Mouse (Mus musculus): ENCODE measurements around the gene Tmtc2. TPM values are rescaled to one million over a fixed set of nuclear protein-coding genes. Genes with fewer than 3 reads are reported as not detected.

Tmtc2 gene
- polyA plus RNA-seq, 1 experiment from 2014 or later = 3.5 TPM

DNA sequence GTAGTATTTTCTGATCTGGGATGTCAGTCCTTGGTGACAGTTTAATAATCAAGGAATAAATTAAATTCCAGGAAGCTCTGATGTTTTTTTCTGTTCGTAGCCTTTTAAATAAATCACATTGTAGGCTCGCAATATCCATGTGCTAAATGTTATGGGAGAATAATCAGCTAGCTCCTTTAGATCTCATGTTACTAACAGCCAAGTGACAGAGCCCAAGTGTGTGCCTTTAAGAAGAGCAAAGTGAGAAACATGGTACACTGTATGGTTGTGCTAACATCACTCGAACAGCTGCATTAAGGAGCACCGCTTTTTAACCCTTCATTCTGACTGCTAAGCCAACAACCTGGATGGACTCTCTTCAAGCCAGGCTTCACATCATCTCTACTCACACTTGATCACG lies 146.2 kb downstream of the Tmtc2 start:
- H3K9me3 ChIP-seq (ENCODE audit: control insufficient read depth, low read length) = no peaks in the 10 kb centered on the region
- H3K27ac ChIP-seq (ENCODE audit: low read depth, low read length) = no peak overlapping the region
- no peak overlapping the region for H3K4me3 ChIP-seq (ENCODE audit: low read depth, low read length)
- H3K4me2 ChIP-seq = no peak overlapping the region
- no peaks in the 10 kb centered on the region for H3K36me3 ChIP-seq (ENCODE audit: control insufficient read depth, insufficient read depth, low read length)
- DNase-seq (ENCODE audit: low spot score) = no peak
- no peaks in the 10 kb centered on the region for H3K27me3 ChIP-seq (replicated peaks; ENCODE audit: control insufficient read depth, insufficient read depth, low read length)
- ATAC-seq (replicated peaks; ENCODE audit: low FRiP score) = no peak
- no peak overlapping the region for H3K9ac ChIP-seq (ENCODE audit: low read depth, low read length)
- WGBS = 78% methylated on average over 5 of the region's 5 CpGs
- no peaks in the 10 kb centered on the region; the same call in 1 of the 2 replicates for H3K4me1 ChIP-seq (replicated peaks; ENCODE audit: control insufficient read depth, insufficient read depth, low read length)

DNA sequence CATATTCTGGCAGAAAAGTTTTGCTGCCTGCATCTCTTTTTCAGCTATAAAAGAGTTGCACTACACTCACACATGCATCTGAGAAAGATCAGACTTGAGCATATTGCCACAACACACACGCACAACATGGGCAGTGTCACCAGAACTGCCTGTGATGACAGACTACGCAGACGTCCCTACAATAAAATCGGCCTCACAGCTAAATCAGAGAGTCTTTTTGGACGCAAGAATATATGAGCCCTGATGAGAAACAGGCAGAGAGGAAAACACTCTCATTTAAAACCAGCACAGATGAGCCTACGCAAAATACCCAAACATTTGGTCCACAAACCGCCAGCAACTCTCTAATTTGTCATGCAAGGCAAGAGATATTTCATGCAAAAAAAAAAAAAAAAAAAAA lies 146.6 kb downstream of the Tmtc2 start:
- 83% methylated on average over 7 of the region's 7 CpGs for WGBS
- Histone ChIP-seq H3K36me3 (ENCODE audit: control insufficient read depth, insufficient read depth, low read length) (no peaks in the 10 kb centered on the region), H3K4me3 (ENCODE audit: low read depth, low read length) (no peak overlapping the region), H3K4me2 (no peak overlapping the region), H3K27ac (ENCODE audit: low read depth, low read length) (no peak overlapping the region), H3K9me3 (ENCODE audit: control insufficient read depth, low read length) (no peaks in the 10 kb centered on the region), H3K4me1 (replicated peaks; ENCODE audit: control insufficient read depth, insufficient read depth, low read length) (no peaks in the 10 kb centered on the region; the same call in 1 of the 2 replicates), H3K27me3 (replicated peaks; ENCODE audit: control insufficient read depth, insufficient read depth, low read length) (no peaks in the 10 kb centered on the region), H3K9ac (ENCODE audit: low read depth, low read length) (no peak overlapping the region)
- ATAC-seq (replicated peaks; ENCODE audit: low FRiP score) (no peak), DNase-seq (ENCODE audit: low spot score) (no peak)

DNA sequence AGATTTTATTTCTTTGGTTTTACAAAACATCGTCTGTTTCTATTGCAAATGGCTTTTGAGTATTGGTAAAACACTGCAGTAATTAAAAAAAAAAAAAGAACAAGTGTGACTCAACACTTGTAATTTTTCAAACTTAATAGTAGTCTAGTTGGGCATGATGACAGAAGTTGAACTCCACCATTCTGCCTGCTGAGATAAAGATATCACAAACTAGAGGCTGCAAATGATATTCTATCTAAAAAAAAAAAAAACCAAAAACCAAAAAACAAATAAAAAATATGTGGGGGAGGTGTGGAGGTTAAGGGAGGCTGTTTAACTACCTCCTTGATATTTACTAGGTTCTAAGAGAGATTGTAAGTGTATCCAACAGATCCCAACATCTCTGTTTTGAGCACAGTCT lies 149.2 kb downstream of the Tmtc2 start:
- DNase-seq (ENCODE audit: low spot score) (no peak), ATAC-seq (replicated peaks; ENCODE audit: low FRiP score) (0 out of 2 replicates have a peak, but pooled peaks have one; percentile 18)
- Histone ChIP-seq H3K4me2 (no peak overlapping the region), H3K27me3 (replicated peaks; ENCODE audit: control insufficient read depth, insufficient read depth, low read length) (no peaks in the 10 kb centered on the region), H3K36me3 (ENCODE audit: control insufficient read depth, insufficient read depth, low read length) (no peaks in the 10 kb centered on the region), H3K4me3 (ENCODE audit: low read depth, low read length) (no peak overlapping the region), H3K9ac (ENCODE audit: low read depth, low read length) (no peak overlapping the region), H3K9me3 (ENCODE audit: control insufficient read depth, low read length) (no peaks in the 10 kb centered on the region), H3K27ac (ENCODE audit: low read depth, low read length) (no peak overlapping the region), H3K4me1 (replicated peaks; ENCODE audit: control insufficient read depth, insufficient read depth, low read length) (no peaks in the 10 kb centered on the region)
- 97% methylated on average over 1 of the region's 1 CpGs for WGBS

DNA sequence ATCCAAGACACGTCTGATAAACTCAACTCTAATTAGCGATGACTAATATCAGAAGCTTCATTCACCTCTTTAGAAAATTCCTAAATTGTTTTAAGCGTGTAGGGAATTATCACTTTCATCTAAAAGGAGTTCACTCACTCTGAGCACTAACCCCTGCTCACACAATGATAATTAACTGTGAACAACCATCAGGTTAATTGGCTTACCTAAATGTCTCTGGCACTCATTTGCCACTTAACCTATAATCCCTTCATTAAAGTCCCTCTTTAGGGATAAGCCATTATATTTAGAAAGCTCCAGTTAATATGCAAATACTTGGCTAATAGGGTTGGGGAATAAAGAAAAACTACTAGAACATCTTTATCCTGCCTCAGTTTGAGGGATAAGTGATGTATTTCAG lies 151.1 kb downstream of the Tmtc2 start:
- H3K4me1 ChIP-seq (replicated peaks; ENCODE audit: control insufficient read depth, insufficient read depth, low read length) = 0 out of 2 replicates have a peak, but pooled peaks cover 2% of the 10 kb centered on the region
- ATAC-seq (replicated peaks; ENCODE audit: low FRiP score) (no peak), DNase-seq (ENCODE audit: low spot score) (no peak)
- no peaks in the 10 kb centered on the region for H3K9me3 ChIP-seq (ENCODE audit: control insufficient read depth, low read length)
- H3K27me3 ChIP-seq (replicated peaks; ENCODE audit: control insufficient read depth, insufficient read depth, low read length) = no peaks in the 10 kb centered on the region
- no peak overlapping the region for H3K4me3 ChIP-seq (ENCODE audit: low read depth, low read length)
- no peak overlapping the region for H3K27ac ChIP-seq (ENCODE audit: low read depth, low read length)
- H3K36me3 ChIP-seq (ENCODE audit: control insufficient read depth, insufficient read depth, low read length) = no peaks in the 10 kb centered on the region
- 85% methylated on average over 3 of the region's 3 CpGs for WGBS
- H3K4me2 ChIP-seq = no peak overlapping the region
- no peak overlapping the region for H3K9ac ChIP-seq (ENCODE audit: low read depth, low read length)

DNA sequence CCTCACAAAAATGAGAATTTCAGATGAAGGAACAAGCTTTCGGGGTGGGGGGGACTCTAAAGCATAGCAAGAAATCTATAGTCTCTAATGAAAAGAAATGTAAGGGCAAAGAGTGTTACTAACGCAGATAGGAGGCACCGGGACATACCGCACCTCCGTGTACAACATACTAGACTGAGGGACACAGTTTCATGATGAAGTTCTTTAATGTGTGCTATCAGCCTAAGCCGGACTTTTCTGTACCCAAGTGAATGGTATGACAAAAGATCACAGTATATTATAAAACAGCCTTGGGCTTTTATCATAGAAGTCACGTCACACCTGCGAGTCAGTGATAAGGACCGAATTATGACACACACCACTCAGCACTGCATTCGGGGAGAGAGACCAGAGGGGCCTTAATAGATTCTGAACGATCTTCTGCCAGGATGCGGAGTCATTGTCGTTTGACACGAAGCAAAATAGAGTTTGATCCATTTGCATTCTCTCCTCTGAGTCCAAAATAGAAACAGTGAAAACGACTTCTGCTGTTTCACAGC lies 156.3 kb downstream of the Tmtc2 start:
- Histone ChIP-seq H3K9ac (ENCODE audit: low read depth, low read length) (no peak overlapping the region), H3K4me3 (ENCODE audit: low read depth, low read length) (no peak overlapping the region), H3K27ac (ENCODE audit: low read depth, low read length) (peak overlapping the region; percentile 78), H3K4me1 (replicated peaks; ENCODE audit: control insufficient read depth, insufficient read depth, low read length) (peaks cover 3% of the 10 kb centered on the region; the same call in 1 of the 2 replicates), H3K9me3 (ENCODE audit: control insufficient read depth, low read length) (no peaks in the 10 kb centered on the region), H3K4me2 (peak overlapping the region; percentile 42), H3K36me3 (ENCODE audit: control insufficient read depth, insufficient read depth, low read length) (no peaks in the 10 kb centered on the region), H3K27me3 (replicated peaks; ENCODE audit: control insufficient read depth, insufficient read depth, low read length) (no peaks in the 10 kb centered on the region)
- DNase-seq (ENCODE audit: low spot score) = no peak
- peak; percentile 94 for ATAC-seq (replicated peaks; ENCODE audit: low FRiP score)
- WGBS = 60% methylated on average over 15 of the region's 15 CpGs

DNA sequence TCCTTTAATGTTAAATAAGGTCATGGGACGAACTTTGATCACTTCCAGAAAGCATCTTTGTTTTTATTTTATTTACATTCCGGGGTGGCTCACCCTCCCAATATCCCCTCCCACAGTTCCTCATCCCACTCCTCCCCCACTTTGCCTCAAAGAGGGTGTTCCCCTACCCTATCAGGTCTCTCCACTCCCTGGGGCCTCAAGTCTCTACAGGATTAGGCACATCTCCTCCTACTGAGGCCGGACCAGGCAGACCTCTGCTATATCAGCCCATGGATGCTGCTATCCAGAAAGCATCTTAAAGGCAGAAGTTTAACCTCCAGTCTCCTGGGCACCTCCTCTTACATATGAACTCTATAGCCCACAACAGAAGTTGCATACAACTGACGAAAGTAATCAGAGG lies 157.7 kb downstream of the Tmtc2 start:
- Histone ChIP-seq H3K4me3 (ENCODE audit: low read depth, low read length) (no peak overlapping the region), H3K4me1 (replicated peaks; ENCODE audit: control insufficient read depth, insufficient read depth, low read length) (peaks cover 3% of the 10 kb centered on the region; the same call in 1 of the 2 replicates), H3K4me2 (peak overlapping the region; percentile 7; the same call in 1 of the 2 replicates), H3K9me3 (ENCODE audit: control insufficient read depth, low read length) (no peaks in the 10 kb centered on the region), H3K27me3 (replicated peaks; ENCODE audit: control insufficient read depth, insufficient read depth, low read length) (no peaks in the 10 kb centered on the region), H3K27ac (ENCODE audit: low read depth, low read length) (no peak overlapping the region), H3K9ac (ENCODE audit: low read depth, low read length) (no peak overlapping the region), H3K36me3 (ENCODE audit: control insufficient read depth, insufficient read depth, low read length) (no peaks in the 10 kb centered on the region)
- DNase-seq (ENCODE audit: low spot score) (no peak), ATAC-seq (replicated peaks; ENCODE audit: low FRiP score) (peak; percentile 87)
- WGBS = 71% methylated on average over 4 of the region's 4 CpGs

DNA sequence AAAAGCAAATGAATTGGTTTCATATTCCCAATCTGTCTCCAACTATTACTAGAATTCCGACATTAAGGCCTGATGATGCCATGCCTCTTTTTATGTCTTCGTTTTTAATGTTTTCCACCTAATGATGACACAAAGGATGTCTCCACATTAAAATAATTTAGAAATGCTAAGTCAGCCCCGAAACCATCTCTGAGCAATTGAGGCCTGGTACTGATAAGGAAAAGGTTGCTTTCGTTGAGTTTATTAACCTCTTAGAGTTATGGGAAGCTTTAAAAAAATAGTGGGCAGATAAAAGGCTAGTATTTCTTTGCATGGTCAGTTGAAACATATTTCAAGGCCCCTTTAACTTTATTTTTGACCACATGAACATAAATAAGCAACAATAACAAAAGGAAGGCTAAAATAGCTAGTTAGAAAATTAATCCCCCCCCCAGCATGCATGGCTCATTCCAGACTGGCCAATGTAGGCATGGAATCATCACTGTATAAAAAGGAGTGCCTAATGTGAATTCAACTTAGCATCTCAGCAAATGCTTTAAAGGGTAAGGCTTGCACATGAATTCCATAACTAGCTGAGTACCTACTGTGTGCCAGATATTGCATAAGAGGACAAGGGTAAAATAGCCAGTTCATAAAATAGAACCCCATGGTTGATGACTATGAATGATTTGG lies 168.3 kb downstream of the Tmtc2 start:
- Histone ChIP-seq H3K4me1 (replicated peaks; ENCODE audit: control insufficient read depth, insufficient read depth, low read length) (no peaks in the 10 kb centered on the region), H3K4me3 (ENCODE audit: low read depth, low read length) (no peak overlapping the region), H3K4me2 (no peak overlapping the region), H3K27ac (ENCODE audit: low read depth, low read length) (no peak overlapping the region), H3K9ac (ENCODE audit: low read depth, low read length) (no peak overlapping the region), H3K27me3 (replicated peaks; ENCODE audit: control insufficient read depth, insufficient read depth, low read length) (no peaks in the 10 kb centered on the region), H3K9me3 (ENCODE audit: control insufficient read depth, low read length) (no peaks in the 10 kb centered on the region), H3K36me3 (ENCODE audit: control insufficient read depth, insufficient read depth, low read length) (no peaks in the 10 kb centered on the region)
- 73% methylated on average over 4 of the region's 4 CpGs for WGBS
- ATAC-seq (replicated peaks; ENCODE audit: low FRiP score) = no peak; the same call in 1 of the 2 replicates
- no peak for DNase-seq (ENCODE audit: low spot score)

DNA sequence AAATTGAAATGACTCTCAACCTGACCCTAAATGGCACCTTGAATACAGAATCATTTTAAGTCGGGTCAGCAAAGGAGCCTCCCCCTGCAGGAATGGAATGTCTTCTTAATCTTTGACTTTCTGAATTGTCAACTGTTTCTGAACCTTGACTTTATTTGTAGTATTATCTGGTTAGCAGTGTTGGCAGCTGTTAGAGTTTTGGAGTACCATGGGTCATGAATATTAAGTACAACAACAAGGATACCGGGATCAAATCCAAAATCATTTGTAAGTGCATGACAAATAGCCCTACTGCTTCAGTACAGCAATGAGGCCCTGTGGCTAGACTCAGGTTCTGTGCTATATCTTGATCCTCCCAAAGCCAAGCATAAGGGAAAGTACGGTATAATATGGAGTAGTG lies 170.3 kb downstream of the Tmtc2 start:
- no peak for DNase-seq (ENCODE audit: low spot score)
- WGBS = 83% methylated on average over 3 of the region's 3 CpGs
- Histone ChIP-seq H3K9ac (ENCODE audit: low read depth, low read length) (no peak overlapping the region), H3K27me3 (replicated peaks; ENCODE audit: control insufficient read depth, insufficient read depth, low read length) (no peaks in the 10 kb centered on the region), H3K4me2 (no peak overlapping the region), H3K36me3 (ENCODE audit: control insufficient read depth, insufficient read depth, low read length) (no peaks in the 10 kb centered on the region), H3K9me3 (ENCODE audit: control insufficient read depth, low read length) (no peaks in the 10 kb centered on the region), H3K4me3 (ENCODE audit: low read depth, low read length) (no peak overlapping the region), H3K4me1 (replicated peaks; ENCODE audit: control insufficient read depth, insufficient read depth, low read length) (no peaks in the 10 kb centered on the region), H3K27ac (ENCODE audit: low read depth, low read length) (no peak overlapping the region)
- no peak for ATAC-seq (replicated peaks; ENCODE audit: low FRiP score)

DNA sequence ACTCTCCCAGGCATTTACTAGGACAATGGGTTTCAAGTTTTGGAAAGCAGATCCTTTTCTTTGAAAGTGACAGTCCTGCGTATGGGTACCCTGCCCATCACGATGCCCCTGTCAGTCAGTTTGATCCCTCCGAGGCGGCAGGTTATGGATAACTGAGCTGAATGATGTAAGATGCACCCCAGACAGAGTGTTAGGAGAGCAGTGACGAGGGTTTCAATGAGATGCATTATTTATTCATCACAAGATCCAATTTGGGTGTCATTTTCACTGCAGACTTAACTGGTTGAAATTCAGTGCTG lies 171.8 kb downstream of the Tmtc2 start:
- H3K4me1 ChIP-seq (replicated peaks; ENCODE audit: control insufficient read depth, insufficient read depth, low read length) = no peaks in the 10 kb centered on the region
- DNase-seq (ENCODE audit: low spot score) (no peak), ATAC-seq (replicated peaks; ENCODE audit: low FRiP score) (no peak)
- H3K27me3 ChIP-seq (replicated peaks; ENCODE audit: control insufficient read depth, insufficient read depth, low read length) = no peaks in the 10 kb centered on the region
- H3K9ac ChIP-seq (ENCODE audit: low read depth, low read length) = no peak overlapping the region
- no peak overlapping the region for H3K4me3 ChIP-seq (ENCODE audit: low read depth, low read length)
- no peaks in the 10 kb centered on the region for H3K36me3 ChIP-seq (ENCODE audit: control insufficient read depth, insufficient read depth, low read length)
- H3K9me3 ChIP-seq (ENCODE audit: control insufficient read depth, low read length) = no peaks in the 10 kb centered on the region
- WGBS = 87% methylated on average over 5 of the region's 5 CpGs
- no peak overlapping the region for H3K4me2 ChIP-seq
- H3K27ac ChIP-seq (ENCODE audit: low read depth, low read length) = no peak overlapping the region
